Mouse (Mus musculus) midbrain, embryonic 15.5 days (tissue): ENCODE results near the gene Daw1. TPM values are rescaled to one million over a fixed set of nuclear protein-coding genes. Genes with fewer than 3 reads are reported as not detected.
A peak's percentile ranks its signal among the peaks of the same experiment; 100 is the strongest.

Source experiments
- ATAC-seq: fragments of 200-750 bp; cut with Nextera tagmentation; replicated peaks from 2 replicates; pipeline ENCODE4 v1.8.0; 2017; ENCODE audit warnings: moderate TSS enrichment
- H3K27ac ChIP-seq: fragments of 300-500 bp; sonication (generic); 2 replicates; pipeline ENCODE4 v1.5.1; 2015; ENCODE audit warnings: mild to moderate bottlenecking, inconsistent platforms
- H3K27me3 ChIP-seq: fragments of 300-500 bp; sonication (generic); replicated peaks from 2 replicates; pipeline ENCODE4 v1.6.1; 2015; ENCODE audit warnings: inconsistent platforms
- H3K36me3 ChIP-seq: fragments of 300-500 bp; sonication (generic); replicated peaks from 2 replicates; pipeline ENCODE4 v1.6.1; 2015; ENCODE audit warnings: inconsistent platforms
- H3K4me1 ChIP-seq: fragments of 300-500 bp; sonication (generic); 2 replicates; pipeline ENCODE4 v1.6.1; 2015; ENCODE audit warnings: inconsistent platforms
- H3K4me2 ChIP-seq: fragments of 300-500 bp; sonication (generic); 2 replicates; pipeline ENCODE4 v1.6.1; 2015; ENCODE audit warnings: inconsistent platforms, mild to moderate bottlenecking, moderate library complexity
- H3K4me3 ChIP-seq: fragments of 300-500 bp; sonication (generic); 2 replicates; pipeline ENCODE4 v1.5.1; 2015; ENCODE audit warnings: mild to moderate bottlenecking, inconsistent platforms
- H3K9ac ChIP-seq: fragments of 300-500 bp; sonication (generic); 2 replicates; pipeline ENCODE4 v1.6.1; 2015; ENCODE audit warnings: mild to moderate bottlenecking, inconsistent platforms
- H3K9me3 ChIP-seq: fragments of 300-500 bp; sonication (generic); 2 replicates; pipeline ENCODE4 v1.6.1; 2016; ENCODE audit warnings: inconsistent platforms
- WGBS: fragments of 180-500 bp; shearing (Covaris S2); methylation state at CpG from one replicate; pipeline ENCODE4 v1.1.7; 2015; ENCODE audit warnings: mixed read lengths; 5-methylcytosine and 5-hydroxymethylcytosine counted together
- polyA plus RNA-seq: library from polyadenylated mRNA; unstranded; fragments of >200 nt; fragmentation: Nextera tagmentation; extraction: Ambion mirVana; gene quantifications from 2 replicates; pipeline ENCODE4 v1.2.1, GENCODE M21; 2015

The Daw1 gene
- polyA plus RNA-seq: 1.2 and 1.9 TPM in 2 replicates

DNA sequence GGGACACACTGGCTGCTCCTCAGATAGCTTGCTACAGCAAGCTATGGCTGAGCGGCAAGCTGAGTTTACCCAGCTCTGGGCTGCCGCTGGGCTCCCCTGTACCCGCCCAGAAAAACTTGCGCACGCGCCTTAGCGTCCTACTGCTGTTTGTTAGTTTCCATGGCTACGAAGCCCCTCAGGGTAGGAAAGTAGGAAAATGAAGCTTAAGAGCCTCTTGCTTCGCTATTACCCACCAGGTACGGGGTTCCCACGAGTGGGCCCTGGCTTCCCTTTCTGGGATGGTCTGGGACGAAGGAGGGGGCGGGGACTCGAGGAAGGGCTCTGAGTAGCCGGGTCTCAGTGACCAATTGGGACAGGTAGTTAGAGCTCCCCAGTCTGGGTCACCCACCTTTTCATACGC is at the start of gene Daw1:
Gene Daw1, plus strand, starts transcription at position 150 of the 400 bp plus-strand sequence.
- H3K4me1 ChIP-seq: no peaks in the 10 kb centered on the region
- peak within 1 kb of the TSS; percentile 83 for H3K4me2 ChIP-seq
- peak; percentile 99 for ATAC-seq
- WGBS: under 1% methylated on average over 16 of the region's 16 CpGs
- peak within 1 kb of the TSS; percentile 52 for H3K9ac ChIP-seq
- H3K36me3 ChIP-seq: no peaks in the 10 kb centered on the region
- peak within 1 kb of the TSS; percentile 50 for H3K4me3 ChIP-seq
- H3K27ac ChIP-seq: no peak within 1 kb of the TSS
- H3K9me3 ChIP-seq: no peaks in the 10 kb centered on the region
- H3K27me3 ChIP-seq: no peaks in the 10 kb centered on the region

DNA sequence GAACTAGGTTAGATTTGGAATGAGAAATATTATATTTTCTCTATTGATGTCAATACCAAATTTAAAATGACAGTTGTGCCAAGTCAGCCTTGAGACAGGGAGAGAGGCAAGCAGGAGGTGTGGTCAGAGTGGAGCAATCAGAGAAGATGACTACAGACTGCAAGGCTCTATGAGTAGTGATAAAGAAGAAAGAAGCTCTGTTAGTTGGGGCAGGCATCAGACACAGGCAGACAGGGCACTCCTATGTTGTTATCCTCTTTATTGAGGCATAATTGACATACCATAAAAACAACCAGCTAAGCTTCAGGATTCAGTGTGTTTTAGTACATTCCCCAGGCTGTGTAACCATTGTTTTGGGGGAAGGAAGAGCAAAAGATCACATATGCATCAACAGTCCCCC is 48.6 kb upstream of the Daw1 start:
- H3K27me3 ChIP-seq: no peaks in the 10 kb centered on the region
- H3K4me2 ChIP-seq: no peak overlapping the region
- H3K36me3 ChIP-seq: no peaks in the 10 kb centered on the region
- no peak overlapping the region for H3K9ac ChIP-seq
- H3K27ac ChIP-seq: no peak overlapping the region
- H3K4me3 ChIP-seq: no peak overlapping the region
- H3K4me1 ChIP-seq: no peaks in the 10 kb centered on the region
- no peak for ATAC-seq
- H3K9me3 ChIP-seq: no peaks in the 10 kb centered on the region

- Histone ChIP-seq H3K27ac (no peak overlapping the region), H3K9ac (no peak overlapping the region), H3K9me3 (no peaks in the 10 kb centered on the region), H3K4me1 (no peaks in the 10 kb centered on the region), H3K27me3 (no peaks in the 10 kb centered on the region), H3K4me3 (no peak overlapping the region), H3K36me3 (no peaks in the 10 kb centered on the region), H3K4me2 (no peak overlapping the region)
- 72% methylated on average over 5 of the region's 5 CpGs for WGBS
- no peak for ATAC-seq
Observed at GRCm38 (mm10) chr1:83111726-83112125, 47.8 kb upstream of the Daw1 start.

- no peaks in the 10 kb centered on the region for H3K4me1 ChIP-seq
- no peaks in the 10 kb centered on the region for H3K36me3 ChIP-seq
- no peaks in the 10 kb centered on the region for H3K9me3 ChIP-seq
- H3K27ac ChIP-seq: no peak within 1 kb of the TSS
- H3K4me2 ChIP-seq: no peak within 1 kb of the TSS
- no peak within 1 kb of the TSS for H3K9ac ChIP-seq
- no peaks in the 10 kb centered on the region for H3K27me3 ChIP-seq
- no peak for ATAC-seq
- WGBS: 55% methylated on average over 8 of the region's 8 CpGs
- H3K4me3 ChIP-seq: no peak within 1 kb of the TSS
Observed at GRCm38 (mm10) chr1:83116447-83117137, 43.0 kb upstream of the Daw1 start, which contains the start of gene Ccl20. Gene Ccl20, plus strand, starts transcription at chr1:83116766.

DNA sequence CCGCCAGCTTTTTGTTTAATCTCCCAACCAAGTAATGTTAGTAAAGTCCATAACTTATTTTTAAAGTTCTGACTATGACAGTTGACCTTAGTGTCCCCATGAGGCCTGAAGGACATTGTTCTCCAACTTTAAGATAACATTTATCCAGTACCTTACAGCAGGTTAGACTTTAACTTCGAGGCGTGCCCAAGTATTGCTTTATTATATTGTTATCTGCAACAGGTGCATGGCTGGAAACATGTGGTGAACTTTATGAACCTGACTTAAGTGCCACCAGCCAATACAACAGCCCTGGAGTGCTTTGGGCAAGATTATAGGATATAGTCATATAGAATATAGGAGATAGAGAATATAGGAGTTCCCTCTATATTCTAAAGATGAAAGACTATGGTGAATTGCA is 42.3 kb upstream of the Daw1 start:
- no peak overlapping the region for H3K9ac ChIP-seq
- no peaks in the 10 kb centered on the region for H3K27me3 ChIP-seq
- no peak overlapping the region for H3K4me2 ChIP-seq
- ATAC-seq: no peak
- no peaks in the 10 kb centered on the region for H3K4me1 ChIP-seq
- no peak overlapping the region for H3K27ac ChIP-seq
- H3K4me3 ChIP-seq: no peak overlapping the region
- WGBS: 91% methylated on average over 3 of the region's 3 CpGs
- H3K36me3 ChIP-seq: no peaks in the 10 kb centered on the region
- H3K9me3 ChIP-seq: no peaks in the 10 kb centered on the region

GRCm38 (mm10) chr1:83117661-83118060 is 41.9 kb upstream of the Daw1 start:
- no peak overlapping the region for H3K4me3 ChIP-seq
- H3K4me2 ChIP-seq: no peak overlapping the region
- H3K4me1 ChIP-seq: no peaks in the 10 kb centered on the region
- H3K9ac ChIP-seq: no peak overlapping the region
- H3K36me3 ChIP-seq: no peaks in the 10 kb centered on the region
- H3K27ac ChIP-seq: no peak overlapping the region
- ATAC-seq: no peak
- H3K9me3 ChIP-seq: no peaks in the 10 kb centered on the region
- no peaks in the 10 kb centered on the region for H3K27me3 ChIP-seq
- 87% methylated on average over 7 of the region's 7 CpGs for WGBS

GRCm38 (mm10) chr1:83119903-83120302 is 39.6 kb upstream of the Daw1 start:
- Histone ChIP-seq H3K4me2 (no peak overlapping the region), H3K9ac (no peak overlapping the region), H3K9me3 (no peaks in the 10 kb centered on the region), H3K4me1 (no peaks in the 10 kb centered on the region), H3K27me3 (no peaks in the 10 kb centered on the region), H3K4me3 (no peak overlapping the region), H3K36me3 (no peaks in the 10 kb centered on the region), H3K27ac (no peak overlapping the region)
- no peak for ATAC-seq

DNA sequence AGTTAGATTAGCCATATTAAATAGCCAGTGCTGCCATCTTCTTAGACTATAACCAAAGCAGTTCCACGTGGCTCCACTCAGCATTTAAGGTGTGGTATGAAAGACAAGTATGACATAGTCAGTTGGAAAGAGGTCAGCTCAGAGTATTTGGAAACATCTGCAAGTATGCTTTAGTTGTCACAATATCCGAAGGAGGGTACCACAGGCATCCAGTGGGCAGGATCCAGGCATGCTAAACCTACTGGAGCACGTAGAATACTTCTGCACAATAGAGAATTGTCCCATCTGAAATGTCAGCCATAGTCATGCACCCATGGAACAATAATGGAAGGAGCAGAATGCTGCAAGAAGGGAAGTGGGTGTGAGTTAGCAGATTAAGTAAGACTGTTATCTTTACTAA is 39.2 kb upstream of the Daw1 start:
- 70% methylated on average over 3 of the region's 3 CpGs for WGBS
- Histone ChIP-seq H3K4me1 (no peaks in the 10 kb centered on the region), H3K4me2 (no peak overlapping the region), H3K27ac (no peak overlapping the region), H3K4me3 (no peak overlapping the region), H3K27me3 (no peaks in the 10 kb centered on the region), H3K9me3 (no peaks in the 10 kb centered on the region), H3K9ac (no peak overlapping the region), H3K36me3 (no peaks in the 10 kb centered on the region)
- ATAC-seq: no peak

DNA sequence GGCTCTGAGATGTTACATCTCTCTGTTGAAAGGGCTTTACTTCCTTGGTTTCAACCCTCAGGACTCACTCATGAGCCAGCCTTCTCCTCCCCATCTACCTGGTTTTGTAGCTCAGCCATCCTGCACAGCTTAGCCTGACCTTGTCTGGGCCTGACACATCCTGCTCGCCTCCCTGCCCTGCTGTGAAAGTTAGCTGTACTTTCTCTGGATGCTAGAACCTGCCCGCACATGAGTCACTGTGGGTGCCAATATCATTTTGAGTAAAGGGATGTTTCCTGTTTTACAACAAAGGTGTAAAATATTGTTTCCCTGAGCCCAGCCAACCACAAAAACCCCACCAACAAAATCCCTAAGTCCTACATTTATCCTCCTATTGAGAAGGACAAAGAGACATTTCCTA is 36.4 kb upstream of the Daw1 start:
- no peaks in the 10 kb centered on the region for H3K27me3 ChIP-seq

GRCm38 (mm10) chr1:83135829-83136228 is 23.7 kb upstream of the Daw1 start:
- WGBS: 84% methylated on average over 7 of the region's 7 CpGs
- no peak for ATAC-seq
- H3K9ac ChIP-seq: no peak overlapping the region

More for the DNA sequence above, 36.4 kb upstream of the Daw1 start:
- H3K4me1 ChIP-seq: no peaks in the 10 kb centered on the region
- no peak overlapping the region for H3K27ac ChIP-seq
- H3K36me3 ChIP-seq: no peaks in the 10 kb centered on the region
- 93% methylated on average over 2 of the region's 2 CpGs for WGBS
- H3K4me3 ChIP-seq: no peak overlapping the region
- H3K9me3 ChIP-seq: no peaks in the 10 kb centered on the region
- ATAC-seq: no peak
- H3K4me2 ChIP-seq: no peak overlapping the region
- no peak overlapping the region for H3K9ac ChIP-seq

DNA sequence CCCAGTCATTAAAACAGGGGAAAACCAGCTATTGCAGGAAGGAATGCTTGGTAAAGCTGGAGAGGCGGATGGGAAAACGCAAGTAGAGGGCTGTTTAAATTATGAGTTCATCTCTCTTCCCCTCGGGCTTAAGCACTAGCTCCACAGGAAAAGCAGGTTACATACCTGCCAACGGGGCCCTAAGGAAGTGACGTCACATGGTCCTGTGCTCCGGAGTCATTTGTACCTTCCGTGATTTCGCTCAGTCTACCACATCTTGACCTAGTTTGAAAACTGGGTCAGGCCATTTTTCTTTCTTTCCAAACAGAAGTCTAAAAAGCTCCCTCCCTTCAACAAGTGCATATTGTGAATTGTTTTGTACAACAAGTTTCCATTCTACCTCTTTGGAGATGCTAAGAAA is 21.7 kb upstream of the Daw1 start:
- H3K4me1 ChIP-seq: no peaks in the 10 kb centered on the region
- ATAC-seq: no peak
- no peaks in the 10 kb centered on the region for H3K36me3 ChIP-seq
- H3K27ac ChIP-seq: no peak overlapping the region
- H3K9ac ChIP-seq: no peak overlapping the region
- no peaks in the 10 kb centered on the region for H3K27me3 ChIP-seq
- WGBS: 97% methylated on average over 8 of the region's 8 CpGs
- H3K9me3 ChIP-seq: no peaks in the 10 kb centered on the region
- H3K4me3 ChIP-seq: no peak overlapping the region
- H3K4me2 ChIP-seq: no peak overlapping the region

More at GRCm38 (mm10) chr1:83135829-83136228, 23.7 kb upstream of the Daw1 start:
- H3K4me1 ChIP-seq: no peaks in the 10 kb centered on the region
- no peak overlapping the region for H3K27ac ChIP-seq
- no peaks in the 10 kb centered on the region for H3K9me3 ChIP-seq
- no peak overlapping the region for H3K4me2 ChIP-seq
- H3K36me3 ChIP-seq: no peaks in the 10 kb centered on the region
- no peak overlapping the region for H3K4me3 ChIP-seq
- no peaks in the 10 kb centered on the region for H3K27me3 ChIP-seq

- Histone ChIP-seq H3K4me1 (no peaks in the 10 kb centered on the region), H3K9ac (no peak overlapping the region), H3K9me3 (no peaks in the 10 kb centered on the region), H3K27ac (no peak overlapping the region), H3K4me3 (no peak overlapping the region), H3K4me2 (no peak overlapping the region), H3K36me3 (no peaks in the 10 kb centered on the region), H3K27me3 (no peaks in the 10 kb centered on the region)
- WGBS: 85% methylated on average over 6 of the region's 6 CpGs
- ATAC-seq: no peak
Observed at GRCm38 (mm10) chr1:83138721-83139120, 20.8 kb upstream of the Daw1 start.

GRCm38 (mm10) chr1:83141510-83141909 is 18.0 kb upstream of the Daw1 start:
- Histone ChIP-seq H3K4me2 (no peak overlapping the region), H3K27ac (no peak overlapping the region), H3K36me3 (no peaks in the 10 kb centered on the region), H3K9ac (no peak overlapping the region), H3K27me3 (no peaks in the 10 kb centered on the region), H3K4me1 (no peaks in the 10 kb centered on the region), H3K9me3 (no peaks in the 10 kb centered on the region), H3K4me3 (no peak overlapping the region)
- no peak for ATAC-seq
- 88% methylated on average over 8 of the region's 8 CpGs for WGBS
